Mouse (Mus musculus) layer of hippocampus, adult 9-10 months (tissue): Measurements from ENCODE around the gene Tulp4.

Experiments
- DNase-seq: peaks from one replicate; pipeline ENCODE4 v3.0.0; 2022; ENCODE audit warnings: low spot score

Tulp4 gene

DNA sequence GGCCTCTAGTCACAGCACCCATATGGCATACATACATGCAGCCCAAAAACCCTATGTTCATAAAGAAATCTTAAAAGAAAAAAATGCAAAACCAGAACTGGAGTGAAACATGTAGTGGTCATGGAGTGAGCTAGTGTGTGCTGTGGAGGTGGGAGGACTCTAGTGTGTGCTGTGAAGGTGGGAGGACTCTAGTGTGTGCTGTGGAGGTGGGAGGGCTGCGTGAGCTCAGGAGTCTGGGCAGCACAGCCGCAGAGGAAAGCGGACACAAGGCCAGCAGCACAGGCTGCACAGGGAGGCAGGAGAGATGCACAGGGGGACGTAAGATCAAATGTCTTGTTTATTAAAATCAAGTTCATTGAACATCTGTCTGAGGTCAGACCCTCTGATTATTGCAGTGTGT, 17.5 kb downstream of the Tulp4 start:
- DNase-seq = no peak

DNA sequence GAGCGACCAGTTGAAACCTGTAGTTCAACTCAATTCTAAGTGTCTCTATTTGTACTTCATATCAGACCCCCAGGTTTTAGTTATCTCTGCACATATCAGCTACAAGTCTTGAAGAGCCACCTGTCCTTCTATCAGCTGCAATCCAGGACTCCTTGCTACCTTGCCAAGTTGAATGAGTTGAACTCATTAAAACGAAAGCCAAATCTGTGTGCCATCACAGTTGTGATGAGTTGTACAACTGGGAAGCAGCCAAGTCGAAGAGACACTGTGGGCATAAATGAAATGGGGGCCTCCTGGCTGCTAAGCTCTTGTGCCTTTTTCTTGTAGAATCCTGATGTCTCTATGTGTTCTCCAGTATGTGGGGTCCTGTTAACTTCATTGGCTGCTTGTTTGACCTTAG, 19.2 kb downstream of the Tulp4 start:
- no peak for DNase-seq

DNA sequence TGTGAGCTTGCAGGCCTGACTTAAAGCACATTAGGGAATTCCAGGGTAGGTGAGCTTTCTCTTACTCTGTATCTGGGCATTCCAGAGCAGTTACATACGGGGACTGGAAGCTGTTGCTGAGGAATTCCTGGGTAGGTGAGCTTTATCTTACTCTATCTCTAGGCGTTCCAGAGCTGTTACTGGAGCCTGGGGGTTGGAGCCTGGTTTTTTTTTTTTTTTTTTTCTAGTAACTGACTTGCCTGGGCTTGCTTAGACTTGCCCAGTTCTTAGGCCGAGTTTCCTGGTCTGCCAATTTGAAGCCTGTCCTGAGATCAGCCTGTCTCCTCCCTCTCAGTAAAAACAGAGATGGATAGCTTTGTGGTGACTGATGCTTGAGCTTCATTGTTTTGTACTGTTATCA, 21.8 kb downstream of the Tulp4 start:
- no peak for DNase-seq

DNA sequence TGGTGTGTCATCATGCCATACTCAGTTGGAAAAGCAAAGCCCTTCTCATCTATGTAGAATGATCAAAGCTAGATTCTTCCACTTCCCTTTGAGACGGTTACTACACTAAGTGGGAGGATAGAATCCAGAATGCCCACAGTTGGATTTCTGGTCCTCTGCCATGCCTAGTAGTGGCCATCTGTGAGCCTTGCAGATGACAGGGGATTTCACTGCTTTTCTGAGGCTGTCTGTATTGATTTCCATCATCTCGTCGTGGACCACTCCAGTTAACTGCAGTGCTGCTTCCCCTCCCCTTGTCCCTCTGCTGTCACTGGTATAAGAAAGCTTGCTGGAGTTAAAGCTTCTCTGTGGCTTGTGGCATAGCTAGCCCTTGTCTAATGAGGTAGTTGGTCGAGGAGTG, 23.1 kb downstream of the Tulp4 start:
- DNase-seq = no peak

DNA sequence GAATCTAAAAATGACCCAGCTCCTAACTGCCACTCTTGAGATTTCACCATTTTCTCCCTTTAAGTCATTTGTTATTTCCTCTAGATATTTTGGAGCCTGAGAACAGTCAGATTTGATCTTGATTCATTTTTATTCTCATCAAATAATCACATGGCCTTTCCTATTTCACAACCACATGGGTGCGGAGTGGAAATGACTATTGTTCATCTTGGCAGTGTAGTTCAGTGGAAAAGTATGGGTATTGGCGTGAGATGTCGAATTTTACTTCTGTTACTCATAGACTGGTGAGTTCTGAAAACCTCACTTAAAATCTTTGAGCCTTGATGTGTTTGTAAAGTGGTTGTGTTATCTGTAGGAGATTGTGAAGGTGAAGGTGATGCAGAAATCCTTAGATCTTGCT, 24.8 kb downstream of the Tulp4 start:
- DNase-seq = no peak

DNA sequence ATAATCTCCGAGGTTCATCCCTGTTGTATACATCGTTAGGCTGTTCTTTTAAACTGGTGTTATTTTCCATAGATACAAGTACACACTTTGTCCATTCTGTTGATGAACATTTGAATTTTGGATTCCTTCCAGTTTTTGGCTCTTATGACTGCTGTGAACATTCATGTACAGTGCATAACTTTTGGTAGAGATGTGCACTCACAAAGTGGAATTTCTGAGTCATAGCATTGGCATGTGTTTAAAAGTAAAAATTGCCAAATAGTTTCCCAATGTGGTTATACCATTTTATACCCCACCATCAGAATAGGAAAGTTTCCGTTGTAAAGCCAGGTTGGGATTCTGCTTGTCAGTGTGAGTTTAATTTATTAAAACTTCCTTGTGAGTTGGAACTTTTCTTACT, 34.6 kb downstream of the Tulp4 start:
- no peak for DNase-seq

DNA sequence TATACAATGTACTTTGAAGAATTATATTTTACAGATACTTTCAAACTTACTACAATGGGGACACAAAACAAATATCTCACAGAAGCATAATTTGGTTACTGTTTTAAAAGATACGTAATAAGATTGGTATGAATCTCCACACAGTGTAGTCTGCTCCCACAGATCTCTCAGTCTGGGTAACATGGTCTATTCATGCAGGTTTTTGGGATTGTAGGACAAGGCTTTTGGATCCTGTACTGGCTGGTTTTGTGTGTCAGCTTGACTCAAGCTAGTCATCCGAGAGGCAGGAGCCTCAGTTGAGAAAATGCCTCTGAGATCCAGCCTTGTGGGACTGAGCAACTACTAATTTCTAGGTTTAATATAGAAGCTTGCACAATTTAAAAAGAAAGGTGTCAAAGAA, 35.1 kb downstream of the Tulp4 start:
- no peak for DNase-seq

DNA sequence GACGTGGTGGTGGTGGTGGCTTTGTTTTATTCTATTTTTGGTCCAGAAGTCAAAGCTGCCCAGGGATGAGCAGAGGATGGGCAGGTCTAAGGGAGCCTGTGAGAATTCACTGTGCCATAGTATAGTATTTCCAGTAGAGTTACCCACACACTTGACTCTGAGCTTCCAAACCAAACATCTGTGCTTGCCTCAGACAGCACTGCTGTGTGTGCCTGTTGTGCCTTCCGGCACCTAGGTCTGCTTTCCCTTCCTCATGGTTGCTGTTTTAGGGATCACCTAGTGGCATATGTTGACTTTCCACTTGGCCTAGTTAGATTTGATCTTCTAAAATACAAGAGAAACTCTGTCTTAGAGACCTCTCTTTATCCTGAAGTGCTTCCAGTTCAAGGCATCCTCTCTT, 39.0 kb downstream of the Tulp4 start:
- DNase-seq = no peak

DNA sequence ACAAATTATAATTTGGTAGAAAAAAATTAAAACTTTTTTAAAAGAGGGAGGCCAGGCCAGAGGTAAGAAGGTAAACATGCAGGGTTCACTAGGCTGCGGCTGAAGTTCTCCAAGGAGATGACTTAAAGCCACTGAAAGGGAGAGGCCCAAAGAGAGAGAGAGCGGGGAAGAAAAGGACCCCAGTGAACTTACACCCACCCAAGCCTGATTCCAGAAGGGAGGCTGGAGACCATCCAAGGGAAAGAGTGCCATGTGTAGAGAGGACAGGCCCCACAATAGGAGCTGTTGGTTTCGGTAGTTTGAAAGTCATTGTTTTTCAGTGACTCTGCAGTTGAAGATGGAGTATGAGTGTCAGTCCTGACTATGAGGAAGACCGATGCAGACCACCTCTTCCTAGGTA, 46.7 kb downstream of the Tulp4 start:
- no peak for DNase-seq

DNA sequence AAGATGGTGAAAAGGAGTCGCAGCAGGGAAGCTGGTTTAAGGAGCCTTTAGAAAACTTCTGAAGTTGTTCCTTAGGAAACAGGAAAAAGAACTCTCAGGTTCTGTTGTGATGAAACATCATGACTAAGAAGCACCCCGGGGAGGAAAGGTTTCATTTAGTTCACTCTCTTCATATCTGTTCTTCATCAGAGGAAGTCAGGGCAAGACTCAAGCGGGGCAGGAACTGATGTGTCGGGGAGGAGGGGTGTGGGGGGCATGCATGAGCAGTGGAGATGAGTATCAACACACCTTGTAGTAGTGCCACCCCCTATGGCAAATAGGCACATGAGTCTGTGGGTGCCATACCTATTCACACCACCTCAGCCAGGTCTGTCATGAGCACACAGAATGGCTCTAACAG, 47.3 kb downstream of the Tulp4 start:
- no peak for DNase-seq

DNA sequence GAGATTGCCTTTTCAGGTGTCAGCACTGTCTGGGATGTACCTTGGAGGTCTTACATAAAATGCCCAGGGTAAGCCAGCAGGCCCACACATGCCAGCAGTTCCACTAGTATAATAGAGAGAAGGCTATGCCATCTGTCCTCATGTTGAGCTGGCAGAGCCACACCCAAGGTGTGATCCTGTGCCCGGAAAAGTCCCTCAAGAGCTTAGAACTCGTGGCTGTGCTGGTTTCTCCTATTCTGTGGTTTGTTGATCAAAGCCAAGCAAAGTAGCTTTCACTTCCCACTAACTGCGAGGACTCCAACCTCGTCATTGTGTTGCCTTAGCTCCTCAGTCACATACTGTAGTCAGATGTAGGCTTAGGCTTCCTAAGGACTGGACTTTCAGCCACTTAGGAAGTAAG, 48.1 kb downstream of the Tulp4 start:
- DNase-seq = no peak

DNA sequence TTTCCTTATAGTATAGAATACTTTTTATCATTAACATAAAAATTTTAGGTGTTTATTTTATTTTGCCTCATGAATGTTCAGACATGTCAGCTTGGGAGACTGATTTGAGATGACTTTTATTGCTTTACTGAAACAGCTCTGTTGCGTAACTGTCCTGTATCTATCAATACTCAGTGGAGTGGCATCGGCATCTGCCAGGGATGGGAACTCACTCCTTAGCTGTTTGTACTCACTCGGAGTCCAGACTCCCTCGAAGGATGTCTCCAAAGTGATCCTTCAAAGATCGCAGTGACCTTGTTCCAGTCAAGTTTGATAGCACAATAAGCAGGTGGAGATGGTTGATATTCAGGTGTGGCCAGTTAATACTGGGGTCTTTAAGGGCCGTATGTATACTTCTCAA, 54.3 kb downstream of the Tulp4 start:
- DNase-seq = no peak

DNA sequence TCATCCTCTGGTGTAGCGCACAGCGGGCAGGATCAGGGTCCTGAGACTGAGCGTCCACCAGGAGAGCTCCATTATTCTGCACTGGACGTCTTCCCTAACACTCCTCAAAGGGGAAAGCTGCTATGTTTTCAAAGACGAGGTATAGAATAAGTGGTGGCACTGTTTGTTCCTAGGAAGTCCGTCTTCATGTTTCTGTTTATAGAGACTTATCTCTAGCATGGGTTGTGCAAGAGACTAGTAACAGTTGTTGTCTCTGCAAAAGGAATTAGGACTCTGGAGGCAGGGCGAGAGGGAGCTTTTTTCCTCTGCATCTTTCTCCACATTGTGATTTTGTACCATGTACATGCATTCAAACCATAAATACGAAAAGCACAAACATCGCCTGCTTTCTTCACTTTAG, 55.7 kb downstream of the Tulp4 start:
- DNase-seq = no peak

DNA sequence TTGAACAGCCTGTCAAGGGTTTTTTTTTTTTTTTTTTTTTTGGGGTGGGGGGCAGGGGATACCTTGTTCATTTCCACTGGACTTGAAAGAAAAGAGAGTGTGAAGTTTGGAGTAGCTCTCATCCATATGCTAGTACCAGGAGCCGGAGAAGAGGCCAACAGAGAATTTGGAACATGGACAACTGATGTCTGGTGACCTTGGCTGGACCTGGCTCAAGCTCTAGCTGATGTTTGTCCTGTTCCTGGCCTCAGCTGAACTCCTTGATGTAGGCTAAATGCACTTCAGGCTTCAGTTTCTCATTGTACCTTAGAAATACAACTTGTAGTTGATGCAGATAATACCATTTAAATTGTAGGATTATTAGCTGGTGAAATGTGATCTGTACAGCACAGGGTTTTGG, 56.5 kb downstream of the Tulp4 start:
- no peak for DNase-seq

DNA sequence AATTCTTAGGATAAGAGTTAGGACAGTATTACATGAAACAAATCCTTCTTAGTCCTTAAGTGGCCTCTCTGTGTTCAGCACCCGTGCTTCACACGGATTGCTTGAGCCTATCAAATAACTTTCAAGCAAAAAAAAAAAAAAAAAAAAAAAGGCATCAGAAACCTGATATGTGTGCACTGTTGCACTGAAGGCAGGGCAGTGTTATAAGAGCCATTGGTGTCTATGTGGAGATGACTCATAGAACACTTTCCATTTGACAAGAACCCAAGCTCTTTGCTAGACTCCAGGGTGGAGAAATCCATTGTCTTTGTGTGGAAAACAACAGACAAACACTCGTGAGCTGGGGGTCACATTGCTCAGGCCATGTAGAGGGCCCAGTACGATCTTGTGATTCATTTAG, 58.7 kb downstream of the Tulp4 start:
- DNase-seq = no peak

DNA sequence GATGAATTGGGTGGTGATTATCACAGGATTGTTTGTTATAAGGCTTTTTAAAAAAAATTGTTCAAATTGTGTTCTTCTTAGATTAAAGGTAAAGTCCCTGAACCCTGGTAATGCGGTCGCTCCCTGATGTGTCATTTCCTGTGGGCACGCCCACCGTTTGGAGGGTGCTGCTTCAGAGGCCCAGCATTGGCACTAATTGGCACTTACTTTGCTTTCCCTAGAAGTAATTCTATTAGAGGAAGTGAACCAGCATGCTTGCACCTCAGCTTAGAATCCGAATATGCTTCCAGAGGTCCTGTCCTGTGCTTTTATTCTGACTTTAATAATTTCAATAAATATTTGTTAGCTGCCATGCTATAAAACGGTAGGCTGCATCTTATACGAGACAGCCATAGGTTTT, 66.2 kb downstream of the Tulp4 start:
- no peak for DNase-seq

DNA sequence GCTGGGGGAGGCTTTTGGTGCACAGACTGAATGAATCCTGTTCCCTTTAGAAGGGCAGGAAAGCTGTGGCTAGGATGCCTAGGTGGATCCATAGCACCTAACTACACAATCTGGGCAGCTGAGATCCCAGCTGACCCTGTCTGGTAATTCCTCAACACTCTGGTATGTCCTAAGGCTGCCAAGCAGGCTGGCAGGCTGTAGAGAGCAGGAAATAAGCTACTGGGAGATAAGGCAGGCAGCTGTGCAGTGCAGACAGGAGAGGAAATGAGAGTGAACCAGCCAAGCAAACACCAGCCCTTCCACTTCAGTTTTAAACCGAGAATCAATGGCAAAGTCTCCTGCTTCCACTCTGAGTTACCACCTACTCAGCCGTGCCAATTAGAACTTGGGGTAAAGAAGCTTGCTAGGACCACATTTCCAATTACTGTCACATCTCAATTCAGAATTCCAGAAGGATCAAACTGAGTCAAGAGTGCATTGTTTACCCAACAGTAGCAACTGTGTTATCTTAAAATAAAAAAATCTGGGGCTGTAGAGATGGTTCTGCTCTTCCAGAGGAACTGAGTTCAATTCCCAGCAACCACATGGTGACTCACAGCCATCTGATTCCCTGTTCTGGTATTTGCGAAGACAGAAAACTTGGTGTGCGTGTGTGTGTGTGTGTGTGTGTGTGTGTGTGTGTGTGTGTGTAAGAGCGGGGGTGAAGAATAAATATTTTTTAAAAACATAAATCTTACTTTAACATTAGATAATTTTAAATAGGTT, 66.9 kb downstream of the Tulp4 start:
- DNase-seq = peak; percentile 17

DNA sequence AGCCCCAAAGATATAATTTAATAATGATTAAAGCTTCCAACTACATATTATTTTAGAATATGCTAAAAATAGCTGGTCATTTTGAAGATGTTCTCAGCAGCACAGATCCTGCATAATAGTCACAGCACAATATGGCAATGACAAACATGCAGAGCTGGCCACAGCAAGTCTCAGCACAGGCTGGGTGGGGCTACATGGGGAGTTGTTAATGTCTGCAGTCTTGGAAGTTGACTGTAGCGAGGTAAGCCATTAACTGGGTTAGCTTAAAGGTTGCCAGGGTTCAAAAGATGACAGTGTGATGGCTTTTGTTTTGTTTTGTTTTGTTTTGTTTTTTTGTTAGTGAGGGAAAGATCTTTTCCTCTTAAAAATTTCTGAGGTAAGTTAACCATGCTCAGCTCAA, 68.3 kb downstream of the Tulp4 start:
- no peak for DNase-seq

DNA sequence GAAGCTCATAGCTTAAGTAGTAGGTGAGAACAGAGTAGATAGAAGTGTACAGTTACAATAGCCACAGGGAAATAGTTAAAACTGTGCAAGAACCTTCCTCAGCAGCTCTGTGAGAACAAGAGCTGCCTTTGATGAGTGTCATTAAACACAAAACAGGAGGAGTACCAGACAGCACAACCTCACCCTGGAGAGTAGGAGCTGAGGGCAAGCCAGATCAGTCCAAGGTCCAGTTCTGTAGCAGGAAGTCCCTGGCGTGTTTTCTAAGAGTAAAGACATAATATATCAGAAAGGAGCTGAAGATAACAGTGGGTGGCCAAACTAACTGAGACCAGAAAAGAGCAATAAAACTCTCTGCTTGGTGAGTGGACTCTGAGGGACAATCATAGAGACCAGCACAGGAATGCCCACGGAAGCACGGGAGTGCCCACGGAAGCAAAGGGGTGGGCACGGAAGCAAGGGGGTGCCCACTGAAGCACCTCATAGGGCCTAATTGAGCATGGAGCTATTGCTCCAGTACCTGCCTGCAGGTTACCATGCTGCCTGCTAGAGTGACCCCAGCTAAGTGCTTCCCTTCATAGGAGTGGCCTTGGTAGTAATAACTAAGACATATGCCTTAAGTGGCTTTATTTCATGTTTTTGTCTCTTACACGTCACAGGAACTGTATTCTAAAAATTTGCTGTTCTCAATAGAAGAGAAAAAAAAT, 72.5 kb downstream of the Tulp4 start:
- no peak for DNase-seq

DNA sequence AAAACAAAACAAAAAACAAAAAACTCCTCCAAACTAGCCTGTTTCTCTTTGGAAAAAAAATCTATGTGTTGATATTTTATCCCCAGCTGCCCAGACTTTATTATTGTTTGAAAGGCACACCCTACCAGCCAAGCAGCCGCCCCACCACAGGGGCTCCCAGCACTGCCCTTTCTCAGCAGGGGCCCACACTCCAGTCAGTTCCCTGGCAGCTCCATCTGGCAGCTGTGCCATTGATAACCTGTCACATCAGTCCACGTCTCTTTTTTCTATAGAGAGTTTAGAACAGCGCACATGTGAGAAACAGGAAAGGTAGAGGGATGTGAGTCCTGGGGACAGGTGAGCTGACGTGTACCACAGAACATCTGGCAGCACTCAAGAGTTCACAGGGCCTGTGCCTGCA, 73.2 kb downstream of the Tulp4 start:
- no peak for DNase-seq

DNA sequence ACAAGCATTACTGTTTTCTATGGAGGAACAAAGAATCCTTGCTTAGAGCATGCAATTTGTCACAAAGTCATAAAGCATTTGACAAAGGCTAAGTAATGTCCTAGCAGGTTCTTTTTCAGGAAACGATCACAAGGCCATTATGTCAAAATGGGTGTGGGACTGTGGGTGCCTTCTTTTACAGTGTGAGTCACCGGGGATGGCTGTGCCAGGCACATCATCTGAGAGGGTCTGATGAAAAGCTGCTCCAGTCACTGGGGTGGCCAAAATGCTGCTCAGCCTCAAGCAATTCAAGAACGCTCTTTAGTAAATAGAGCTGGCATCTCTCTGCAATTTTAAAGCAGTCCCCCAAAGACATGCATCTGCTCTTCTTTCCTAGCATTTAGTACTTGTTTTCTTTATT, 74.2 kb downstream of the Tulp4 start:
- peak; percentile 43 for DNase-seq

DNA sequence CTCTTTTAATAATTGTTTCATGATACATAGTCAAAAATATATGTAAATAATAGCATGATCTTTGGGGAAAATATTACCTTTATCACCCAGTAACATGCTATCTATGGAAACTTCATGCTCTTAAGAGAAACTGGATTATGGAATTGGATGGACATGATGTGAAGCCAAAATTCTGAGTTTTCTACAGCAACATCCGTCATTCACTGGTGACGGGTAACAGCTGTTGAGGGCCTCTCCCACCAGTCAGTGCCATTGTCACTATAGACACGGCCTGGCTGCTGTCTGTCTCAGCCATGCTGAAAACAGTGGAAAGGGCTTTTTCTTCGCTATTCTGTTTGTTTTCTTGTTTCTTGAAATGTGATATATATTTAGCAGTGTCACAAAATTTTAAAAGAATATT, 76.5 kb downstream of the Tulp4 start:
- no peak for DNase-seq

DNA sequence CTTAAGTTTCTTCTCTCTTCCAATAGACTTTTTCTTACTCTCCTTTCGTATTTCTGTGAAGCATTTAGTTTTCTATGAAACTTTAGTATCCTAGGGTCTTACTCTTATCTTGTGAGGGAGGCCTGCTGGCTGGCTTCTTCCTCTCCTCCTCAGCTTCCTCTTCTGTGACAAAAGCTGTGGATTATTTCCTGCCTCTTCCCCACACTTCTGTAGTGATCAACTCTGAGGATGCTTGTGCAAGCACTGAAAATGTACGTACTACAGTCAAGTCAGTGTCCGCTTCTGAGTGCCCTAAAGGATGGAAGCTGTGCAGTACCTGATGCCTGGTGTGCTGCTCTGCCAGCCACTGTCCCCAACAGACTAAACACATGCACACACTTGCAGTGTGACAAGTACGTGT, 80.4 kb downstream of the Tulp4 start:
- no peak for DNase-seq

DNA sequence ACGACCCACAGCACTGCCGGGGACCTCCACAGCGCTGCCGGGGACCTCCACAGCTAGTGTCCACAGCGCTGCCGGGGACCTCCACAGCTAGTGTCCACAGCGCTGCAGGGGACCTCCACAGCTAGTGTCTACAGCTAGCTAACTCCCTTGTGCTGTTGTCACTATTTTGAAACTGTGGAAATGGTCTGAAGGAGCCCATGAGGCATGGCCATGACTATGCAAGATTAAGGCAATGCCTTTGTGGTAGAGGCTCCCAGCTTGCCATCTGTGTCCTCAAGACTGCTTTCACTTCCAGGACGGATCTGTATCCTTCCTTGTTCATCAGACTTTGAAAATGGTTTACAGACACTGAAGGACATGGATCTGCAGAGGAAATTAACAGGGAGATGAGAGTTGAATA, 80.9 kb downstream of the Tulp4 start:
- no peak for DNase-seq
